Mouse (Mus musculus) limb, embryonic 12.5 days (tissue): Measurements from ENCODE around the gene Rad9a. TPM values are rescaled to one million over a fixed set of nuclear protein-coding genes. Genes with fewer than 3 reads are reported as not detected.
A peak's percentile ranks its signal among the peaks of the same experiment; 100 is the strongest.

Source experiments
- ATAC-seq: fragments of 200-750 bp; cut with Nextera tagmentation; 2 replicates; pipeline ENCODE4 v1.8.0; 2017; ENCODE audit warnings: low read depth, moderate TSS enrichment; ENCODE audit not compliant: insufficient number of reproducible peaks, insufficient read depth, low FRiP score, low TSS enrichment
- H3K27ac ChIP-seq: fragments of 300-500 bp; sonication (generic); 2 replicates; pipeline ENCODE4 v1.5.1; 2016; ENCODE audit warnings: mild to moderate bottlenecking, moderate library complexity
- H3K27me3 ChIP-seq: fragments of 300-500 bp; sonication (generic); 2 replicates; pipeline ENCODE4 v1.6.1; 2016; ENCODE audit warnings: mild to moderate bottlenecking, moderate library complexity
- H3K36me3 ChIP-seq: fragments of 300-500 bp; sonication (generic); 2 replicates; pipeline ENCODE4 v1.6.1; 2016; ENCODE audit warnings: mild to moderate bottlenecking, moderate library complexity
- H3K4me1 ChIP-seq: fragments of 300-500 bp; sonication (generic); replicated peaks from 2 replicates; pipeline ENCODE4 v1.6.1; 2016
- H3K4me2 ChIP-seq: fragments of 300-500 bp; sonication (generic); 2 replicates; pipeline ENCODE4 v1.6.1; 2016; ENCODE audit warnings: mild to moderate bottlenecking, moderate library complexity
- H3K4me3 ChIP-seq: fragments of 300-500 bp; sonication (generic); replicated peaks from 2 replicates; pipeline ENCODE4 v1.5.1; 2016; ENCODE audit warnings: mild to moderate bottlenecking
- H3K9ac ChIP-seq: fragments of 300-500 bp; sonication (generic); replicated peaks from 2 replicates; pipeline ENCODE4 v1.6.1; 2016; ENCODE audit warnings: mild to moderate bottlenecking, moderate library complexity
- H3K9me3 ChIP-seq: fragments of 300-500 bp; sonication (generic); 2 replicates; pipeline ENCODE4 v1.6.1; 2016; ENCODE audit warnings: mild to moderate bottlenecking, moderate library complexity
- WGBS: fragments of 180-500 bp; shearing (Covaris S2); methylation state at CpG from one replicate; pipeline ENCODE4 v1.1.7; 2016; 5-methylcytosine and 5-hydroxymethylcytosine counted together
- polyA plus RNA-seq: library from polyadenylated mRNA; unstranded; fragments of >200 nt; fragmentation: Nextera tagmentation; extraction: Ambion mirVana; gene quantifications from 2 replicates; pipeline ENCODE4 v1.2.1, GENCODE M21; 2016

The Rad9a gene
- polyA plus RNA-seq, 1 experiment from 2014 or later, result 38.4 TPM

DNA sequence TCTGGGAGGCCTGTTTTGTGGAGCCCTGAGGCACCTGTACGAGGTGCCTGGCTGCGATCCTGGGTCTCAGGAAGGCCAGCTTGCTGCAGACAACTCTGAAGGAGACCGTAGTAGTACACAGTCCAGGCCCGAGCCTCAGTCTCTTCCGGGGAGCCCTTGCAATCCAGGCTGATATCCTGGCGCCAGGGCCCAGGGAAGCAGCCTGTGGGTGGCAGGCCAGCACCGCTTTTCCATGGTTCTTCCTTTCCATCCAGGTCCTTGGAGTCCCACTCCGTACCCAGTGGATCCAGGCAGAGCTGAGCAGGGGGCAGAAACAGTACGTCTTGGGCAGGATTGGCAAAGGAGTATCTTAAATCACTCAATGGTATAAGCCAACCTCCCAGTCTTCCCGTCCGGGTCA, 28.5 kb downstream of the Rad9a start:
- ATAC-seq, result no peak
- Histone ChIP-seq H3K9ac (no peak overlapping the region), H3K36me3 (no peaks in the 10 kb centered on the region), H3K4me1 (peaks cover 27% of the 10 kb centered on the region), H3K4me2 (no peak overlapping the region), H3K9me3 (no peaks in the 10 kb centered on the region), H3K27ac (no peak overlapping the region), H3K4me3 (no peak overlapping the region), H3K27me3 (peaks cover 6% of the 10 kb centered on the region; the same call in 1 of the 2 replicates)
- WGBS, result 54% methylated on average over 11 of the region's 11 CpGs

DNA sequence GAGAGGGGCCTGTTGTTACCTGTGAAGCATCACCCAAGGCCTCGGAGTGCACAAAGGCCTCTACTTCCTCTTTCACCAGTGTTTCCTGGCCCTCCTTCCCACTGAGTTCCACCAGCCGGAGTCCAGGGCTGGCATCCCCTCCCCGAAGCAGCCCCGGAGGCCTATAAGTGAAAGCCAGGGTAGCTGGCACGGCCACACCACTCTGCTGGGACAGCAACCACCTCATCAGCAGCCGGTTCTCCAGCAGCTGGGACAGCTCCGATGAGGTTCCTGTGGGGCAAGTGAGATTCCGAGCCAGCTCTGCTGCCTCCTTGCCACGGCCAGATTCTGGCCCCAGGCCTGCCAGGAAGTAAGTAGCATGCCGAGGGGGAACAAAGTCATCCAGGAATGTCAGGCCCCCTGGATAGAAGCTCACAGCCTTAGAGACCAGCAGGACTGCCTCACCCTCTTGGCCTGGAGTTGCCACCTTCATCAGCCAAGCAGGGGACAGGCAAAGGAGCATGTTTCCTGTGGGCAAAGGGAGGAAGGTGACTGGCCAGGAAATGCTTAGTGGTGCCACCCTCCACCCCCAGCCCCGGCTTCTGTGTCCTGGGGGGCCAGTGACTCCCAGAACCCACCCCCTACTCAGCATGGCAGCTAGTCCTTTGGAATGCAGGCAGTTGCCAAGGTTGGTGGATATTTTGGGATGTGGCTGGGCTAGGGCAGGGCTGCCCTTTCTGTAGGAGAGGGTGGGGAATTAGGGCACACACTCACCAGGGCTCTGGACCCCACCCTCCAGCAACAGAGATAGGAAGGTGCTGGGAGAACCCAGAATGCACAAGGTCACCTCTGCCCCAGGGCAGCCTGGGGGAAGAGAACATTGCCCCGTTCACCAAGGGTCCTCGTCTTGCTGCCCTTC, 29.8 kb downstream of the Rad9a start:
- Histone ChIP-seq H3K4me1 (peaks cover 27% of the 10 kb centered on the region), H3K4me3 (no peak overlapping the region), H3K27ac (no peak overlapping the region), H3K36me3 (no peaks in the 10 kb centered on the region), H3K4me2 (no peak overlapping the region), H3K27me3 (peaks cover 6% of the 10 kb centered on the region; the same call in 1 of the 2 replicates), H3K9me3 (no peaks in the 10 kb centered on the region), H3K9ac (no peak overlapping the region; the same call in 1 of the 2 replicates)
- WGBS, result 70% methylated on average over 13 of the region's 13 CpGs
- ATAC-seq, result no peak

DNA sequence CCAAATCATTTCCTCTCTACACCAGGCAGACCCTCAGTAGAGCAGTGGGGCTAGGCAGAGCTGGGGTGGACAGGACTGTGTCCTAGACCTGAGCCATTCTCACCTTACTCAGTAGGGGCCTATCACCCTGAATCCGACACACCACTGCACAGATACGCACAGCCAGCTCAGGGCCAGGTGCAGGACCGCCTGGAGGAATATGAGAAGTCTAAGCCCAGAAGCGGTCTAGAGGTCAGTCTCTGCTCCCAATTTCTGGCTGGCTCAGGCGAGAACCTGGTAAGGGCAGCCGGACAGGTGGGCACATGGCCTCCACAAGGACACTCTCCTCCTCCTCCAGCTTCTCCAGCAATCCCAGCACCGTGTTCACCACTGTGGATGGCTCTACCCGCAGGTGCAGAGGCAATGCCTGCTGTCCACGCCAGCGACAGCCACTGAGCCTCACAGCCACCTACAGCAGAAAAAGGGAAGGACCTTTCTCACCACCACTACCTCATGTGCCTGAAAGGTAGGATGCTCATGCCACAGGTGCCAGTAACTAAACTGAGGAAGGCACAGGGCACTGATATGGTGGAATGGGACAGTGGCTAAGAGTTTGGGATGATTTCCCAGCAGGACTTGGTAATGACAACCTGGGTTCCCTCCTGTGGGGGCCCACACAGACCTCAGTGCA, 30.6 kb downstream of the Rad9a start:
- peaks cover 6% of the 10 kb centered on the region; the same call in 1 of the 2 replicates for H3K27me3 ChIP-seq
- H3K36me3 ChIP-seq, result no peaks in the 10 kb centered on the region
- peaks cover 26% of the 10 kb centered on the region for H3K4me1 ChIP-seq
- H3K4me3 ChIP-seq, result no peak overlapping the region
- 83% methylated on average over 10 of the region's 10 CpGs for WGBS
- H3K9me3 ChIP-seq, result no peaks in the 10 kb centered on the region
- ATAC-seq, result no peak
- H3K4me2 ChIP-seq, result no peak overlapping the region
- peak overlapping the region; percentile 6; the same call in 1 of the 2 replicates for H3K9ac ChIP-seq
- no peak overlapping the region for H3K27ac ChIP-seq

DNA sequence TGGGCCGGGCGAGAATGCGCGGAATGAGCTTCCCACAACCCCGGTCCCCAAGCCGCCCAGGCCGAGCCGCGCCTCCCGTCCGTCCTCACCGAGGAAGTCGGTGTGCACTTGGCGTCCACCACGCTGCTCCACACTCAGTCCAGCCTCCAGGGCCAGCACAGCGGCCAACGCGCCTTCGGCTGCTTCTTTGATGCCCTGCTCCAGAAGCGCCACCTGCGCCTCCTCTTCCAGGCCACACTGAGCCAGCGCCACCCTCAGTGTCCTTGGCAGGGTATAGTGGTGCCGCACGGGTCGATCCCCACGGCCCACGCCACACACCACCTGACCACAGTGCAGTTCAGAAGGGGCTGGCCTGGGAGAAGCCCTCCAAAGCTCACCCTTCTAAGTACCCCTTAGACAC, 31.7 kb downstream of the Rad9a start:
- ATAC-seq, result peak; percentile 38
- peak overlapping the region; percentile 83 for H3K4me2 ChIP-seq
- no peaks in the 10 kb centered on the region for H3K36me3 ChIP-seq
- H3K4me3 ChIP-seq, result peak overlapping the region; percentile 46
- 8% methylated on average over 27 of the region's 27 CpGs for WGBS
- H3K27me3 ChIP-seq, result 0 out of 2 replicates have a peak, but pooled peaks cover 2% of the 10 kb centered on the region
- peaks cover 16% of the 10 kb centered on the region for H3K4me1 ChIP-seq
- no peaks in the 10 kb centered on the region for H3K9me3 ChIP-seq
- H3K9ac ChIP-seq, result peak overlapping the region; percentile 77
- H3K27ac ChIP-seq, result peak overlapping the region; percentile 88

DNA sequence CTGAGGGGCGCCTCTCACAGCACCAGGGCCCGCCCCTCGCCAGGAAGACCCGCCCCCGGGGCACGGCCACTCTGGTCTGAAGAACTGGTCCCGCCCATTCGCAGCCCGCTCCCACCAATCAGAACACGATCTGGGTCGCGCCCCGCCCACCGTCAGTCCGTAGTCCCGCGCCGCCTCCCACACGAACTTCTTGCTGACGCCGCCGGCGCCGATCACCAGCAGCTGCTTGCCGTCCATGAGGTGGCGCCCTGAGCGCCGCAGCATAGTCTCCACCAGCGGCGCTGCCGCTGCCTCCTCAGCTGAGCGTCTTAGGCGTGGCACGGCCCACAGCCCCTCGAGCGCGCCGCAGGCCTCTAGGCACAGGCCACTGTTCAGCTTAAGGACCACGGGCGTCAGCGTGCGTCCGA, 32.1 kb downstream of the Rad9a start:
- peaks cover 16% of the 10 kb centered on the region for H3K4me1 ChIP-seq
- no peaks in the 10 kb centered on the region for H3K9me3 ChIP-seq
- under 1% methylated on average over 43 of the region's 43 CpGs for WGBS
- H3K27me3 ChIP-seq, result no peaks in the 10 kb centered on the region
- peak overlapping the region; percentile 46 for H3K4me3 ChIP-seq
- peak overlapping the region; percentile 77 for H3K9ac ChIP-seq
- H3K27ac ChIP-seq, result peak overlapping the region; percentile 88
- peak; percentile 90 for ATAC-seq
- peak overlapping the region; percentile 83 for H3K4me2 ChIP-seq
- H3K36me3 ChIP-seq, result no peaks in the 10 kb centered on the region

DNA sequence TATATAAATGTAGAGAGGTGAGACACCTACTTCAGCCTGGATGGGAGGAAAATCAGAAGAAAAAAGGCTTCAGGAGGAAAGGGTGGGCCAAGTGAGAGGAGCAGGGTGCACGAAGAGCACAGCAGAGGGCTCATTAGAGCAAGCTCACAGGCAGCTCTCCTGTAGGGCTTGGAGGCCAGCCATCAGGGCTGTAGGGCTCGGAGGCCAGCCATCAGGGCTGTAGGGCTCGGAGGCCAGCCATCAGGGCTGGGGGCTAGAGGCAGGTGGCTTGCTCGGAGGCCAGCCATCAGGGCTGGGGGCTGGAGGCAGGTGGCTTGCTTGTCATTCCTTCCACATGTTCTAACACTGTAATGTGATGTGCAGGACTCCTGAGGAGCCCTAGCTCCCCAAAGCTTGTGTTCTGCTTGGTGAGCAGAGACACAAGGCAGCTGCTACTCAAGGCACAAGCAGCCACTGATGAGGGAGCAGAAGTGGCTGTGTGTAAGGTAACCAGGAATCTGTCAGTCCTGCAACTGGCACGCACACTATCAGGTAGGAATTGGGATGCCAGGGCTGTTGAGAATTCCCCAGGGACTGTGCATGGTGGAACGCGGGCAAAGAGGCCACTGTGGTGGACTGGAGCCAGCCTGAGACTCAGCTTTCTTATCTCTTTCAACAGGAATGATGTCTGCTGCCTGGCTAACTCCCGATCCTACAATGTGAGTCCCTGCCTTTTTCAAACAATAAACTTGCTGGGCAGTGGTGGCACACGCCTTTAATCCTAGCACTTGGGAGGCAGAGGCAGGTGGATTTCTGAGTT, 34.6 kb downstream of the Rad9a start:
- no peak overlapping the region for H3K9ac ChIP-seq
- 75% methylated on average over 9 of the region's 9 CpGs for WGBS
- peaks cover 22% of the 10 kb centered on the region for H3K4me1 ChIP-seq
- ATAC-seq, result no peak
- H3K27ac ChIP-seq, result no peak overlapping the region
- H3K4me3 ChIP-seq, result no peak overlapping the region
- no peaks in the 10 kb centered on the region for H3K9me3 ChIP-seq
- no peak overlapping the region for H3K4me2 ChIP-seq
- H3K36me3 ChIP-seq, result no peaks in the 10 kb centered on the region; the same call in 1 of the 2 replicates
- no peaks in the 10 kb centered on the region for H3K27me3 ChIP-seq

DNA sequence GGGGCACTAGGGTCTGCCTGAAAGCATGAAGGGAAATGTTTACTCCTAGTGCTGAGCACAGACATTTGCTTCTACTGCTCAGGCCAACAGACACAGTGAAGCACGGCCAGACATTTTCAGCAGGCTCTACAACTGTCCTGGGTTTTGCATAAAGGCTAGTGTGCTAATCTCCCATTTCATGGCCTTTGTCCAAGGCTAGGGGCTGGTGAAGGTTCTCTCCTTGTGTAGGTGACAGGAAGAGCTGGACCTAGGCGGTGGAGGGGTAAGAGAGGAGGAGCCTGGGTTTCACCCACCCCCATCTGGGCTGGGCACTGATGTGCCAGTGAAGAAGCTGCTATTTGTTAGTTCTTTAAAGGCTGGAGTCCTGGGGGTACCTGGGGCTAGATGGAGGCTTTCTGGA, 36.7 kb downstream of the Rad9a start:
- H3K36me3 ChIP-seq, result peaks cover 19% of the 10 kb centered on the region
- H3K4me3 ChIP-seq, result no peak overlapping the region
- no peaks in the 10 kb centered on the region for H3K27me3 ChIP-seq
- H3K4me1 ChIP-seq, result peaks cover 7% of the 10 kb centered on the region
- no peak overlapping the region for H3K27ac ChIP-seq
- no peak overlapping the region for H3K9ac ChIP-seq
- H3K4me2 ChIP-seq, result no peak overlapping the region
- ATAC-seq, result no peak
- H3K9me3 ChIP-seq, result no peaks in the 10 kb centered on the region
- 79% methylated on average over 2 of the region's 2 CpGs for WGBS

DNA sequence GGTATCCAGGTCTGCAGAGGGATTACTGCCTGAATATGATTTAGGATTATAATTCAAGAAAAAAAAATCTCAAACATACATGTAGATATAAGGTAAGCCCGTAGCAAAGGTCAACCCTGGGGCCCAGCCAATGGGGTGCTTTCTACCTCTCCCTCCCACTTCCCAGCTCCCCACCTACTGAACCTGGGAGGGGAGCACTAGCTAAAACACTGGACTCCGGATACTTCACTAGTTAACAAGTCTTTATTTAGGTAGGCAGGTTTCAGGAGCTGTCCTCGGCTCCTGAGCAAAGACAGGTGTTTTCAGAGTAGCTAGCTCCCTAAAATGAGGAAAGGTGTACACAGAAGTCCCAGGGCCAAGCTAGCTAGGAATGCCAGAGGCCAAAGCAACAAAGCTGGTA, 37.4 kb downstream of the Rad9a start:
- no peaks in the 10 kb centered on the region for H3K27me3 ChIP-seq
- H3K4me2 ChIP-seq, result no peak overlapping the region
- H3K4me3 ChIP-seq, result no peak overlapping the region
- 77% methylated on average over 3 of the region's 3 CpGs for WGBS
- no peak for ATAC-seq
- H3K9ac ChIP-seq, result no peak overlapping the region
- no peak overlapping the region for H3K27ac ChIP-seq
- H3K4me1 ChIP-seq, result peaks cover 7% of the 10 kb centered on the region
- H3K9me3 ChIP-seq, result no peaks in the 10 kb centered on the region
- peaks cover 25% of the 10 kb centered on the region for H3K36me3 ChIP-seq

DNA sequence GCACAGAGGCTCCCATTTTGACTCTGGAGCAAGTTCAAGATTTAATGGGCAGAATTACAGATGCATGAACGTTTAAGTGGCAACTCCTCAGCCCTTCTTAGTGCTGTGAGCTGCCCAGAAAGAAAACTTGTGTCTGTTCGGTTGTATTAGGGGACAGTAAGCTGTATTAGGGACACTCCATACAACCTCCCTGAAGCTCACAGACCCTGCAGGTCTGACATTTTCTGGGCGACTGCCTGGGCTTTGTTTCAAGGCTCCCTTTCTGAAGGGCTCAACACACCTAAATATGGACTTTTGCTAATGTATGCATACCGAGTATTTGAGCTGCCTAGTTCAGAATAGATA, 37.9 kb downstream of the Rad9a start:
- H3K27ac ChIP-seq, result peak overlapping the region; percentile 74
- WGBS, result 40% methylated on average over 4 of the region's 4 CpGs

DNA sequence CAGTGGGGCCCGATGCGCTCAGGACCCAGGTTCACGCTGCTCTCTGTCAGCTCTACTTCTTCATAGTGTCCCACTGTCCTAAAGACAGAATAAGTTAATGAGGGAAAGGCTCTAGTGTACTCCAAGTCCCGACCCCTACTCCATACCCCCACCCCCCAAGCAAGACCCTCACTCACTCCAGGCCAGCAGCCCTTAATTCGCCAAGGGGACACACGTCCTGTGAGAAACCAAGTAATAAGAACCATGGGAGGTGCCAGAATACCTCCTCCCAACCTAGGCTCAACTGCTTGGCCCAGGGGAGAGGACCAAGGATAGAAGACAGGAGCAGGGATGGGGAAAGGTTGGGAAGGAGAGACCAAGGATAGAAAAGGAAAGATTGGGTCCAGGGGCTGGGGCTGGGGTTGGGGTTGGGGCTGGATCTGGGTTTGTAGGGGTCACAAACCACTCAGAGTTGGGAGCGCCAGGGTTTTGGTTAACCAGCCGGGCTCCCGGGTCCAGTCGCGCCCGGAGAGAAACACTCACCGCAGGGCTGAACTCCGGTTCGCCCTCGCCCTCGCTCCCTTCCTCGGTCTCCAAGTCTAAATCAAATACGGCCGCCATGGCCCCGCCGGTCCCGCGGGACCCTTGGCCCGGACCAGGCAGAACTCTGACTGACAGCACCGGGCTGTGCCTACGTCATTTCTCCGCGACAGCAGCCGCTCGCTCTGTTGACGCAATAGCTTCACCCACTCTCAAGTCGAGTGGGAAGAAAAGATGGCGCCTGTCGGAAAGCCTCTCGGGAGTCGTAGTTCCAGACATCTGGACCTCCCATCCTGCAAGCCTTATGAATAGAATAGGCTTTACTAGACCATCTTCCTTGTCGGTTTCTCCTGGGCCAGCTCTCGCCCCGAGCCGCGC, 38.6 kb downstream of the Rad9a start, which contains the start of gene Rps6kb2:
Rps6kb2 (minus strand) TSS at position 709 of the 897 bp plus-strand sequence.
- Histone ChIP-seq H3K4me3 (peak within 1 kb of the TSS; percentile 69), H3K9me3 (no peaks in the 10 kb centered on the region), H3K9ac (peak within 1 kb of the TSS; percentile 81), H3K4me1 (peaks cover 7% of the 10 kb centered on the region), H3K27ac (peak within 1 kb of the TSS; percentile 74), H3K36me3 (peaks cover 38% of the 10 kb centered on the region), H3K4me2 (peak within 1 kb of the TSS; percentile 93), H3K27me3 (no peaks in the 10 kb centered on the region)
- 6% methylated on average over 42 of the region's 42 CpGs for WGBS
- ATAC-seq, result peak; percentile 75

More for the DNA sequence above, 37.9 kb downstream of the Rad9a start:
- Histone ChIP-seq H3K36me3 (peaks cover 31% of the 10 kb centered on the region), H3K9me3 (no peaks in the 10 kb centered on the region), H3K4me1 (peaks cover 7% of the 10 kb centered on the region), H3K4me3 (peak overlapping the region; percentile 69), H3K4me2 (peak overlapping the region; percentile 93), H3K9ac (peak overlapping the region; percentile 52), H3K27me3 (no peaks in the 10 kb centered on the region)
- ATAC-seq, result peak; percentile 18; the same call in 1 of the 2 replicates
